Mouse (Mus musculus) activated CD4-positive, CD25-positive, alpha-beta regulatory T cell, adult 4 months (primary cell): ENCODE data around the gene Scd4. TPM values are rescaled to one million over a fixed set of nuclear protein-coding genes. Genes with fewer than 3 reads are reported as not detected.

ENCODE experiments used
- ATAC-seq: one replicate; pipeline ENCODE4 v1.8.0; 2017
- polyA plus RNA-seq, 2 experiments: library from polyadenylated mRNA; unstranded; fragments of 100-300 nt; shearing (Covaris generic); gene quantifications; one replicate each; pipeline ENCODE4 v1.2.1; 2017

The Scd4 gene
- under 1 TPM; 0.60 to 0.69 TPM for polyA plus RNA-seq

DNA sequence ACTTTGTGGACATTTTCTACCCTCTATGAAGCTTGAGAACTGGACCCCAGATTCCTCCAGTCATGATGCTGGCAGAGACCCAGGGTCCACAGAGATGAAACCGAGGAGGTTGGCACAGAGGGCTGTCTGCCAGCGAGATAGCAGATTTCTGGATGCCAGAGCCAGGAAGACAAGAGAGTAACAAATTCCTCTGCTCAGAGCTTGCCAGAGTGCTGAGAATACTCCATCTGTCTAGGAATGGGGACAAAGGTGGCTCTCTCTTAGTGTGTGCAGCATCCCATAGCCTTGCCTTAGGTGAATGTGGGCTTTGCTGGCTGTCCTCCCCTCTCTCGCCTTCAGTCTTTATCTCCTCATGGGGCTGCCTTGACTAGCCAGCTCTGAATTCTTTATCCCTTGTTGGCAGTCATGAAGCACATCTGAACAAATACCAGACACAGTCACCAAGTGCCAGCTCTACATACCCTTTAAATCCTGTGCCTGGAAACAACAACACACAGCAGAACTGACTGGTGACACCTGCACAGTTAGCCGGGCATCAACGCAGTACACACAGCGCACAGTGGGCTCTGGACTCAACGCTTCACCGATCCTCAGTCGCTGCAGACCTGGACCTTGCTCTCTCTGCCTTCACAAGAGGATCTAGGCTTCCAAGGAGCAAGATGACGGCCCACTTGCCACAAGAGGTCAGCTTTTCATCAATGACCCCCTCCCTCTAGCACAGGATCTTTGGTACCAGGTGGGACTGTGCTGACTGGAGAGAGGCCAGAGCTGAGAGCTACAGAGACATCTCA is at the start of gene Scd4:
Gene Scd4 (plus strand): TSS at position 260 of the 791 bp plus-strand sequence.
- ATAC-seq: no peak

DNA sequence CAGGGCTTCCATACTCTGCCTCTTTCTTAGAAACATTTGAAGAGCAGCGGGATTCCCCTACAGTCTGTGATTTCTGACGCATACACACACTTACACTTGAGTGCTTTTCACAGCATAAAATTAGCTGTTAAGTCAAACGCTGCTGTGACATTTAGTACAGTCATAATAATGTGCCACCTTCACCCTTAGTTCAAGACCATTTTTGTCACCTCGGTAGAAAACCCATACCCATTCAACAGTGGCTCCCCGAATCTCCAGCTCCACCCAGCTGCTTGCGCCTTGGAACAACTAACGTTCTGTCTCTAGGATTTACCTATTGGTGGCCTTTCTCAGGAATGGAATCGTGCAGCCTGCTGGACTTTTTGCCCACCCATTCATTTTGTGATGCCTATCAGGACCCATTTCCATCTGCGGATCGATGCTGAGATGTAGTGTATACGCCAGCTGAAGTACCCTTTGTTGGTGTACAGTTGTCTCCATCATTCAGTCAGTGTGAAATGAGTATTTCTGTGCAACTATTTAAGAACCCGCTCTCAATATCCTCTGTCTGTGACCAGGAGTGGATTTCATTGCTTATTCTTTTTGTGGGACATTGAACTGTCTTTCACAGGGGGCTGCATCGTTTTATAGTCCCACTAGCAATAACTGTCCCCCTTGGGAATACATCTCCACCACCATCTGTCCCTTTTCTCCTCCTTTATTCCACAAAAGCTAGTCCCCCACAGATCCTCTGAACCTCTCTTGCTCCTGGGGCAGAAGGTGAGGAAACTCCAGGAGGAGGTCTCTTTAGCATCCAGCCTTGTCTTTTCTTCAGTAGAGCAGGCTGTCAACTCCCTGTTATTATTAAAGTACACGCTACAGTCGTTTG is 49.5 kb upstream of the Scd4 start:
- peak; percentile 53 for ATAC-seq

DNA sequence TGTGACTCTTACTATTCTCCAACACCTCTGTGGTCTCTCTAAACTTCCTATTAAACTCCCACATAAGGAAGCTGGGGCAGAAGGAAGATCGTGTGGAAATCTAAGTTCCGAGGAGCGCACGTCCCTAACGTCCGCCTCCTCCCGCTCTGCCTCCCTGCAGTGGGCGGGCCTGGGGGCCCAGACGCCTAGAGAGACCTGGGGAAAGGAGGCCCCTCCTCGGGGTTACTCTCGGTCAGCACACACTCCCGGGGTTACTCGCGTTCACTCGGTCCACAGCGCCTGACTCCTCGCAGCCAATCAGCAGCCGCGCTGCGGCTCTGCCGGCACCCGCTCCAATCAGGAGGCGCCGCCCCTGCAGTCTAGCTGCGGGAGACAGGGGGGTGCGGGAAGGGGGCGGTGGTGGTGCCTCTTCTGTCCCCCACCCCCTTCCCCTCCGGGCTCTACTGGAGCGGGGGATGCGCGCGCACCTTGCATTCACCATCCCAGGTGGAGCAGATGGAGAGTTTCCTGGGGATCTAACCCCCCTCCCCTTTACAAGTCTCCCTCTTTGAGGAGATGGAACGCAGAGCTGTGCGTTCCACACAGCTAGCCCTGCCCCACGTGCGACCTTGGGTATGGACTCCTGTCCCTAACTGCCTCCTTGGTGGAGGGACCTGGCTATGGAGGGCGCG is 48.7 kb upstream of the Scd4 start:
- peak; percentile 75 for ATAC-seq

DNA sequence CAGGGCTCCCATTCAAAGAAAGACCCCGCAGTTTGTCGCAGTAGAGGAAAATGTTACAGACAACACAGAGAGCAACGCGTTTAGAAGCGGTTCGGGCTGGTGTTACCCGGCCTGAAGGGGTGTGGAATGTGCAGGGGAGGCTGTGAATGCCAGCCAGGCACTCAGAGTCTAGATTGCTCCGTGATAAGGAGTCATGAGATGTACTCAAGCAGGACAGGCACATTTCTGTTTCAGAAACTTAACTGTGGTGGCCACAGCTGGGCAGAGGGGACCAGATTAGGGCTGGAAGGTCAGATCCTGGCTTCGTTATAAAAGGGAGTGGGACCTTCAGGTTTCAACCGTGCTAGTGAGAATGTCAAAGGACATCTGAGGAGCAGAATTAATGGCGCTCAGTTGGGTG is 48.2 kb upstream of the Scd4 start:
- no peak for ATAC-seq

DNA sequence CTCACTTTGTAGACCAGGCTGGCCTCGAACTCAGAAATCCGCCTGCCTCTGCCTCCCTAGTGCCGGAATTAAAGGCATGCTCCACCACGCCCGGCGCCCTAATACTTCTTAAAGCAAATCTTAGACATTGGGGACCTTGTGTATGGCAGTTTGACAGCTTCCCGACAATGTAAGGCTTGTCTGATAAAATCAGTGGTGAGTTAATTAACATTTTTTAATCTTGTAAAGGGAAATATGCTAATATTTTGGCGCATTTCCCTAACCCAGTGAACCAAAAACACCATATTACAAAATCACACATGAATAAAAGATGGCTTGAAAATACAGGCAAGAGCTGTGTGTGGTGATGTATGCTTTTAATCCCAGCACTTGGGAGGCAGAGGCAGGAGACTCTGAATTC is 47.3 kb upstream of the Scd4 start:
- ATAC-seq: no peak

DNA sequence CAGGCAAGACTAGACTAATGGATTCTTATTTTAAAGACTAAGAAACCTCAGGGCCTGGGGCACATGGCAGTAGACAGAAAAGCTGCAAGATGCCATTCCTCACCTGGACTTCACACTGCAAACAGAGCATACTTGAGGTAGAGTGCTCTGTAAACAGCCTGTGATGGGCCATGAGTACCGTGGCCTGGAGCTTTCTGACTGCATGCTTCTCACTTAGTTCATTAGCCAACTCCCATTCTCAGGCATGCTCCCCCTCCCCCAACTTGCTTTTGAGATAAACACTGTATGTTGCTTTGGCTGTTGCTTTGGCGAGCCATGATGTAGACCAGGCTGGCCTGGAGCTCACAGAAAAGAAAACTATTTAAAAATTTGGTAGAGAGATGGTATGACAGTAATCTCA is 46.8 kb upstream of the Scd4 start:
- no peak for ATAC-seq

DNA sequence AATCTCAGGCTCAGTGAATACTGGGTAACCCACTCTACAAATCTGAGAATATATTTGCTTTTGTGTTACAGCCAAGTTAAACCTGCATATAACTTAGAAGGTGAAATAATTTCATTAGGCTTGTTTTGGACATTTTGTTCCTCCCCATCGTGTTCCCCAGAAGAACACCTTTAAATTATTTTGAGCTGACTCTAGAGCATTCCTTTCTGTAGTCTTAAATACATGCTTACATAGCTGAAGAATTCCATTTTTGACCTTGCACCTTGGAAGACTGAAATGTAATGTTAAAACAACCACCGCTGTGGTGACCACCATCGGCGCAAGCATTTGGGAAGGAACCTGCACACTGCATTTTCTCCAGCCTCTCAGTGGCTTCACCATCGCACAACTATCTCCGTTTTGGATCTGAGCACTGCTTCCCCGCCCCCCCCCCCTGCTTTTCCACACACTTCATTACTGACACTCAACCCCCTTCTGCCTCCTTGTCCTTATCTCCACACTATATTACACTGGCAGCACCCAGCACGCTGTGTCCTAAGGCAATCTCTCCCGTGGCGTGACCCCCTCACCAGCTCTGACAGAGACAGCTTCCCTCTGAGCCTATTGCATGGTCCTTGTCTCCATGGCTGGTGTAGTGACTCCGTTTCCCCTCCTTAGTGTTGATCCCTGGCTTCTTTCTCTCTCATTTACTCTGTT is 45.3 kb upstream of the Scd4 start:
- ATAC-seq: no peak

DNA sequence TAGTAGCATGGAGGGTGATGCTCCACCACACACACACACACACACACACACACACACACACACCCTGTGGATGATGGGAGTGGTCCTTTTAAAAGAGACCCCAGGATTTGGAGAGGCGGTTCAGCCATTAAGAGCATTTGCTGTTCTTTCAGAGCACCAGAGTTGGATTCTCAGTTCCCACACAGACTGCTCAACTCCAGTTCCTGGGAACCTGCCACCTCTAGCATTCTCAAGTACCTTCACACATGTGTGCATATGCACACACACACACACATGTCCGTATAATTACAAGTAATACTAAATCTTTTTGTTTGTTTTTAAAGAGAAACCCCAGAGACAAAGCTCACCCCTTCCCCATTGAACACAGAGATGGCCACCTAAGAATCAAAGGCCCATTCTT is 40.8 kb upstream of the Scd4 start:
- no peak for ATAC-seq

DNA sequence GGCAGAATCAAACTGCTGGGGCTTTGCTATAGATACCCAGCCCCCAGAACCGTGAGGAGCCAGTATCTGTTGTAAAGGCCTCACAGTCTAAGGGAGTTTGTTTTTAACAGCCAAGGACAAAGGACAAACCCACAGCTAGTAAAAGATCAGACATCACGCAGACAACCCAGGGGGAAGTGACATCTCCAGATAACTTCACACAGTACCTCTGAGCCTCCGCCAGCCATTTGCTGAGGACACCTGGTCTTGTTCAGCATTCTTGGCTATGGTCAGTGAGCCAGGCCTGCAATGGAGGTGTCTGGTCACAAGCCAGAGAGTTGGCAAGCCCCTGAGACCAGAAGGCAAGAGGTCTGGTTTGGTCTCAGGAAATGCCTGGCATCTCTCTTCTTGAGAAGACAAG is 40.4 kb upstream of the Scd4 start:
- ATAC-seq: no peak

DNA sequence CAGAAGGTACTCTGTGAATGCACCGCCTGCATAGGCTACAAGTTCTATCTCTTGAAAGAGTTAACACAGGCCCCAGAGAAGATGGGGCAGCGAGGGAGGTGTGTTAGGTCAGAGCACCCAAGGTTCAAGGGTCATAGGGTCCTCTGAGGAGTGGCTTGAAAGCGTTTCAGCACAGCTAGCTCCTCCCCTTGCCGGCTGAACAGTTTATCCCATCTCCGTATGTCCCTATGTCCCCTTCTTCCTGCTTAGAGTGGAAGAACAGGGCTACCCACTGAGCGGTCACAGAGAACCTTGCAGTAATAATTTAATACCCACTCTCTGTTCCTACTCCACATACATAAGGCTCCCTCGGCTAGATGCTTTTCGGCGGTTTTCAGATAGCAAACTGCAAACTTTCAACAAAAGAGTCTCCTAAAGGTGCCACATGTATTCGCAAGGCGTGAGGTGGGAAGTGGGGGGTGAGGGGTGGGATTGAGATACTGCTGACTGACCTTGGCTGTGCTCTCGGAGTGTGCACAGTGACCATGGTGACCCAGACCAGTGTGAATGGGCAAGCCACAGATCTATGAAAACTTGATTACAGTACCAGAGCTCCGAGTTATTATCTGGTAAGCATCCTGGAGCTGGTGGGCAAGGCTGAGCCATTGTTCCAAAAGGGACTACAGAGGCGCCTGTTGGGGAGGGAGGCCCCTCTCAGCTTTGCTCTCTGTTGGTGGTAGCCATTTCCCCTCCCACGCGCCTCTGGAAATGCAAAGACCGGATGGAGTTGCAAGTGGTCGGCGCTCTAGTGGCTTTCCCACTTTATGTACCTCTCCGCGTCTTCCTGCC is 39.7 kb upstream of the Scd4 start, which contains the start of gene Scd2:
Gene Scd2 (plus strand): TSS at position 734 of the 828 bp plus-strand sequence.
- peak; percentile 22 for ATAC-seq

DNA sequence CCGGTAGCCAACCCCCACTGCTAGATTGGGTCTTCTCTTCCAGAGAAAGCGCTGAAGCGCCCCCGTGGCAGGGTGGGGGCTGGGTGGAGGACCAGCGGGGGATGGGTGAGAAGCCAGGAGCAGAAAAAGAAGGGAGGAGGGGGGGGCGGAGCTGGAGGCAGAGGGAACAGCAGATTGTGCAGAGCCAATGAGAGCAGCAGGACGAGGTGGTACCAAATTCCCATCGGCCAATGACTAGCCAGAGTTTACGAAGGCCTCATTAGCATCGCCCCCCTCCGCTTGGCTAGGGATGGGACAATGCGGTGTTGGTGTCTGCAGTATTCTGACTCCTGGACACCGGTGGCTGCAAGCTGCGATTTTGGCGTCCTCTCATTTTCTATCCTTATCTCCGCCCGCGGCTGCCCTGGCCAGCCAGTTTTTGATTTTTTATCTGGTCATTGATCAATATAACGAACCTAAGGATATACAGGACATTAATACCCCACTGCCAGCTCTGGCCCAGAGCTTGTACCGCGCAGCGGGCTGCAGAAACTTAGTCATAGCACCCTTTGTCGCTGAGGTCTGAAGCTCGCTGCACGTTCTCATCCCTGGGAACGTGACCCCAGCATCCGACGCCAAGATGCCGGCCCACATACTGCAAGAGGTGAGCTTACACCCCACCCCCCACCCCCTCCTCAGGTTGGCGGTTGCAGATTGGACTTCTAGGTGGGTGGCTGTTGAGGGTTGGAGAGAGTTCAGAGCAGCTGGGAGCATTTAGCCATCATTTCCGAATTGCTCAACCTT is 38.9 kb upstream of the Scd4 start:
- ATAC-seq: peak; percentile 63

DNA sequence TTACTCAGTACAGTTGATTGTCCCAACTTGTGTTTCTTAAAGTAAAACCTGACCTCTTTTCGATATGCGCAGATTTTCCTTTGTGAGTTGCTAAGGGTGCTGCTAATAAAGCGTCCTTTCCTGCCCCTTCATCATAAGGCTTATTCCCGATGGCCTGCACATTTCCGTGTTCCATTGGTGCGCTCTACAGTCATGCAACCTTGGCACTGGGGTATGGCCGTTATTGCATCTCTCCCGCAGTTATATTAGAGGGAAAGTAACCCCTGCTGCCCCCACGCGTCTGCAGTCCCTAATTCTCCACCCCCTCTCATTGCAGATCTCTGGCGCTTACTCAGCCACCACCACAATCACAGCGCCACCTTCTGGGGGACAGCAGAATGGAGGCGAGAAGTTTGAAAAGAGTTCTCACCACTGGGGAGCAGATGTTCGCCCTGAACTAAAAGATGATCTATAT is 38.3 kb upstream of the Scd4 start:
- peak; percentile 33 for ATAC-seq

DNA sequence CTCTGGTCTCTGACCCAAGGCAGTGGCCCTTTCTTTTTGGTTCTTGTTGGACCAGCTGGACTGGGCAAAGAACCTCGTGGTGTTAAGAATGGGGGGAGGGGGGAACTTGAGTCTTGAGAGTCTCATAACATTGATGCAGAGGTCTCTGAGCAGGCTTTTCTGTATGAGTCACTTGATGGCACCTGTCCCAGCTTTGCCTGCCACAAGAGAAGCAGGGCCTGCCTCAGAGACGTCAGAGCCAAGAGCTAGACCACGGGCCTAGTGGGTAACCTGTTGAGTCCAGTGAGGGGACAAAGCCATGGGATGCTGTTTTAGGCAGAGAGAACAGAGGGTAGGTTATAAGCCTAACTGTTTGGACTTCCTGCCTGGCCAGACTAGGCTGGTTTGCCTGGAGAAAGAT is 37.6 kb upstream of the Scd4 start:
- no peak for ATAC-seq

DNA sequence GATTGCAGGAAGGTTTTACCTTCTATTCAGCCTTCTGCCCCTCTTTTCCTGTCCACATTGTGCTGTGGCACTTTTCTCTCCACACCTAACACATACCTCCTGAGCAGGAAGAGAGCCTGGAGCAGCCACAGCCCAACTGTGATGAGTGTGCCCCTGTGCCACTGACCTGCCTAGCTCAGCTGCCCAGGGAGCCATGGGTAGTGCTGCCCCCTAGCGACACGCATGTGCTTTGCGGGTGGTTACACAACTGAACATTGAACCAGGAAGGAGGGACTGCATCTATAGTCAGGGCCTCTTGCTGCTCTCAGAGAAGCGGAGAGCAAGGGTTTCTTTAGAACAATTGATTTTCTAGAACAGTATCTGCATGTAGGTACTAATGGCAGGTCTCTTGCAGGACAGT is 37.2 kb upstream of the Scd4 start:
- ATAC-seq: peak; percentile 50

DNA sequence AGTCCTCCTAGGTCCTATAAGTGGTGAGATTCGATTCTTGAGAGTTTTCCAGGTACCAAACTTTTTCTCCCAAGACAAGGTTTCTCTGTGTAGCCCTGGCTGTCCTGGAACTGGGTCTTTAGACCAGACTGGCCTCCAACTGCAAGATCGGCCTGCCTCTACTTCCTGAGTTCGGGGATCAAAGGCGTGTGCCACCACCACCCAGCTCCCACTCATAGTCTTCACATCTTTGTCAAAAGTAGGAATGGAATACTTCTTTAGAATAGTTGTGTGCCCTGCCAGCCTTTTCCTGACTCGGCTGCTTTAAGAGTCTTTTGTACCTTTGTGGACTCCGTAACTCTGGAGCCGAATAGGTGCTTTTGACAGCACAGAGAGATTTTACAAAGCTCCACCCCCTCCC is 36.7 kb upstream of the Scd4 start:
- ATAC-seq: no peak

DNA sequence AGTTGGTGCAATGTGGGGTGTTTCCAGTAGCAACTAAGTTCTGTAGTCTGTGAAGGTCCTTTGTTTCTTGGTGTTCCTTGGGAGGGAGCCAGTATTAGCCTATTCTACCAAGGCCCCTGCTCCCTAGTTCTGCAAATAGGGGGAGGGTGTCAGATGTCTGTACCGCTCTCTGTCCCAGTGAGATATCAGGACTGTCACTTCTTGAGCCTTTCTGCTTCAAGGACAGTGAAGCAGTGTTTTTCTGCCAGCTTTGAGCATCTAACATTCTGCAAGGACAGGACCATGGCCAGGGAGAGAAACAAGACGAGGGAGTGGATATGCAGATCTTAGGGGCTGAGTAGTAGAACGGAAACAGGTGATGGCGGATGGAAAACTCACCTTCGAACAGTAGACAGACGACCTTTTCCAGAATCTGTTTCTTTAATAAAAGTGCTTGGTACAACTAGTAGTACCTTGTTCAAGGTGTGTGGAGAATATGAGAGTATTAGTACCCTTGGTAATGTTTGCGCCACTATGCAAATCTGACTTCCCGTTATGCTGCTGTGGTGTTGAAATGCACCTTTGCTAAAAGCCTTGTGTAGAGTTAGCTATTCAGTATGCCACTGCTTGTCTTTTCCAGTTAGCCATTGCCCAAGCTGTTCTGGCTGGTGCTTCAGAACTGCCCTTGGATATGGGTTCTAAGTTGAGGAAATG is 35.7 kb upstream of the Scd4 start:
- no peak for ATAC-seq

DNA sequence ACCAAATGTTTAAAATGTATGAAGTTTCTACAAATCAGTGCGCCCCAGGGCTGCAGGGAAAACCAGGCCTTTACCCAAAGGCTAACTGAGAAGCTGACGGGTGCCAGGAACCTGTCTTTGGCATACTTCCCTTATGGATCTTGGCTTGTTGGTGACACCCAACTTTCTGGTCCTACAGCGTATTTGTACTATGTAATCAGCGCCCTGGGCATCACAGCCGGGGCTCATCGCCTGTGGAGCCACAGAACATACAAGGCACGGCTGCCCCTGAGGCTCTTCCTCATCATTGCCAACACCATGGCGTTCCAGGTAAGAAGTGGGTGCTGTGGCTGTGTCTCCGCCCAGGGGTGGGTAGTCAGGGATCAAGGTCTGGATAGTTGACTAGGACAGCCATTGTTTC is 35.0 kb upstream of the Scd4 start:
- no peak for ATAC-seq

DNA sequence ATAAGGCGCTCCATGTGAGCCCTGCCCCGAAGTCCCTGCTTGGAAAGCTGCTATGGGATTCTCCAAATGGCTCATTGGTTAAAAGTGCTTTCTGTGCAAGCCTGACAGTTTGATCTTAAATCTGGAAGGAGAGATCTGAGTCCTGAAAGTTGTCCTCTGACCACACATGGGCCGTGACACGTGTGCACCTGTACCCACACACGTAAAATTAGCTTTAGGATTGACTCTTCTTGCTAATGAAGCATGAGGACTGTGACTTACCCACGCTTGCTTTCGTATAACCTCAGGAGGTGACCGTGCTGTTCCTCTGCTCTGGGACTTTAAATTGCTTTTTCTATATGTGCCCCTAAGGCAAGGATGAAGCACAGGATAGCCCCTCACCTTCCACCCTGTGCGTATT is 33.8 kb upstream of the Scd4 start:
- no peak for ATAC-seq

DNA sequence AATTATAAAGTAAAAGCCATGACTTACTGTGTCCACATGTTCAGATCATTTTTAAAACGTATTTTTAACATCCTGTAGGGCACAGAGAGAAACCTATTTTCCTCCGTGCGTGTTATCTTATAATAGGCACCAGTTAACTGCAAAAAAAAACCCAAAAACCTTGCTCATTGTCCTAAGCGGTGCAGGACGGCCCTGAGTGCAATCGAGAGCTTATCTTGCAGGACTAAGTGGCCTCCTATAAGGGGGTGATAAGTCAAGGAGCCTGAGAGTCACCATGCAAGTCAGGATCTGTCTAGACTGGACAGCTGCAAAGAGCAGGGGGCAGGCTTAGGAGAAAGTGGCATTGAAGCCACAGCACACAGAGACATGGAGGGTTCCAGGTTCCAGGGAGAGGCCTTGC is 33.0 kb upstream of the Scd4 start:
- ATAC-seq: no peak

DNA sequence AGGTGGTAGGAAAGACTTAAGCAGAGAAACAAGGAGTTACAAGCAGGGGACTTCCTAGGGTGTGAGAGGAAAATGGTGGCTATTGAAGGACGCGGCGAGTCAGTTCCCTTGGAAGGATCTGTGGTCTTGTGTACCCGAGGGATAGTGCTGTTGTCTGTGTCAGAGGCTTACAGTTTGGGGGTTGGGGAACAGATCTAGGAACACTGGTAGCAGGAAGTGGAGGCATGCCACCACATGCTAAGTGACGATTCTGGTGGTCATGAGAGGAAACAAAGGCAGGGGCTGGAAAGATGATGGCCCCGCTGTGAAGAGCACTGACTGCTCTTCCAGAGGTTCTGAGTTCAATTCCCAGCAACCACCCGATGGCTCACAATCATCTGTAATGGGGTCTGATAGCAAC is 32.4 kb upstream of the Scd4 start:
- ATAC-seq: no peak
